Mouse (Mus musculus): ENCODE measurements around the gene Copz1. TPM values are rescaled to one million over a fixed set of nuclear protein-coding genes. Genes with fewer than 3 reads are reported as not detected.

The Copz1 gene
- polyA plus RNA-seq, 1 experiment from 2014 or later: 253 TPM

GRCm38 (mm10) chr15:103335488-103336235, 63.1 kb downstream of the Copz1 start:
- H3K27me3 ChIP-seq (replicated peaks; ENCODE audit: control insufficient read depth, insufficient read depth, low read length): peaks cover 22% of the 10 kb centered on the region
- no peaks in the 10 kb centered on the region for H3K9me3 ChIP-seq (ENCODE audit: control insufficient read depth)
- H3K4me2 ChIP-seq (replicated peaks; ENCODE audit: low read depth): no peak overlapping the region
- H3K9ac ChIP-seq (ENCODE audit: low read depth, low read length): no peak overlapping the region
- 55% methylated on average over 7 of the region's 7 CpGs for WGBS
- no peaks in the 10 kb centered on the region for H3K36me3 ChIP-seq (ENCODE audit: control insufficient read depth, insufficient read depth)
- no peak for TF ChIP-seq CTCF (IDR thresholded peaks at IDR 0.05; ENCODE audit: low read depth)
- no peak overlapping the region for H3K27ac ChIP-seq (ENCODE audit: low read depth, low read length)
- ATAC-seq: no peak
- H3K4me1 ChIP-seq (replicated peaks; ENCODE audit: control insufficient read depth, insufficient read depth, low read length): no peaks in the 10 kb centered on the region
- H3K4me3 ChIP-seq (ENCODE audit: low read depth, low read length): no peak overlapping the region

- no peak overlapping the region for H3K27ac ChIP-seq (ENCODE audit: low read depth, low read length)
- no peaks in the 10 kb centered on the region for H3K4me1 ChIP-seq (replicated peaks; ENCODE audit: control insufficient read depth, insufficient read depth, low read length)
- WGBS: 26% methylated on average over 11 of the region's 11 CpGs
- H3K9ac ChIP-seq (ENCODE audit: low read depth, low read length): no peak overlapping the region
- ATAC-seq: no peak
- H3K4me3 ChIP-seq (ENCODE audit: low read depth, low read length): no peak overlapping the region
- no peak overlapping the region for H3K4me2 ChIP-seq (replicated peaks; ENCODE audit: low read depth)
- no peak for TF ChIP-seq CTCF (IDR thresholded peaks at IDR 0.05; ENCODE audit: low read depth)
- H3K36me3 ChIP-seq (ENCODE audit: control insufficient read depth, insufficient read depth): no peaks in the 10 kb centered on the region
- no peaks in the 10 kb centered on the region for H3K9me3 ChIP-seq (ENCODE audit: control insufficient read depth)
- H3K27me3 ChIP-seq (replicated peaks; ENCODE audit: control insufficient read depth, insufficient read depth, low read length): peaks cover 33% of the 10 kb centered on the region
These were observed 64.6 kb downstream of the Copz1 start for GRCm38 (mm10) chr15:103336996-103337667.

GRCm38 (mm10) chr15:103338829-103339165, 66.3 kb downstream of the Copz1 start:
- H3K27ac ChIP-seq (ENCODE audit: low read depth, low read length): no peak overlapping the region
- H3K9ac ChIP-seq (ENCODE audit: low read depth, low read length): no peak overlapping the region
- no peak for ATAC-seq
- 72% methylated on average over 4 of the region's 4 CpGs for WGBS
- H3K27me3 ChIP-seq (replicated peaks; ENCODE audit: control insufficient read depth, insufficient read depth, low read length): peaks cover 33% of the 10 kb centered on the region
- H3K4me1 ChIP-seq (replicated peaks; ENCODE audit: control insufficient read depth, insufficient read depth, low read length): no peaks in the 10 kb centered on the region
- H3K4me2 ChIP-seq (replicated peaks; ENCODE audit: low read depth): no peak overlapping the region; the same call in 1 of the 2 replicates
- H3K4me3 ChIP-seq (ENCODE audit: low read depth, low read length): peak overlapping the region; percentile 65; the same call in 1 of the 2 replicates
- no peak for TF ChIP-seq CTCF (IDR thresholded peaks at IDR 0.05; ENCODE audit: low read depth)
- H3K9me3 ChIP-seq (ENCODE audit: control insufficient read depth): no peaks in the 10 kb centered on the region
- H3K36me3 ChIP-seq (ENCODE audit: control insufficient read depth, insufficient read depth): no peaks in the 10 kb centered on the region

- peak overlapping the region; percentile 65 for H3K4me3 ChIP-seq (ENCODE audit: low read depth, low read length)
- 0 out of 2 replicates have a peak overlapping the region, but pooled peaks have one; percentile 34 for H3K9ac ChIP-seq (ENCODE audit: low read depth, low read length)
- no peaks in the 10 kb centered on the region for H3K4me1 ChIP-seq (replicated peaks; ENCODE audit: control insufficient read depth, insufficient read depth, low read length)
- no peak overlapping the region for H3K27ac ChIP-seq (ENCODE audit: low read depth, low read length)
- WGBS: 10% methylated on average over 30 of the region's 31 CpGs
- H3K27me3 ChIP-seq (replicated peaks; ENCODE audit: control insufficient read depth, insufficient read depth, low read length): peaks cover 33% of the 10 kb centered on the region
- ATAC-seq: peak; percentile 52
- TF ChIP-seq CTCF (IDR thresholded peaks at IDR 0.05; ENCODE audit: low read depth): no peak
- H3K4me2 ChIP-seq (replicated peaks; ENCODE audit: low read depth): peak overlapping the region; percentile 95
- H3K9me3 ChIP-seq (ENCODE audit: control insufficient read depth): no peaks in the 10 kb centered on the region
- H3K36me3 ChIP-seq (ENCODE audit: control insufficient read depth, insufficient read depth): no peaks in the 10 kb centered on the region
These were observed 66.8 kb downstream of the Copz1 start for GRCm38 (mm10) chr15:103339166-103339960.

- peak within 1 kb of the TSS; percentile 95 for H3K4me2 ChIP-seq (replicated peaks; ENCODE audit: low read depth)
- 0 out of 2 replicates have a peak within 1 kb of the TSS, but pooled peaks have one; percentile 34 for H3K9ac ChIP-seq (ENCODE audit: low read depth, low read length)
- no peaks in the 10 kb centered on the region for H3K9me3 ChIP-seq (ENCODE audit: control insufficient read depth)
- H3K36me3 ChIP-seq (ENCODE audit: control insufficient read depth, insufficient read depth): peaks cover 4% of the 10 kb centered on the region
- peak; percentile 26; the same call in 1 of the 2 replicates for TF ChIP-seq CTCF (IDR thresholded peaks at IDR 0.05; ENCODE audit: low read depth)
- WGBS: 3% methylated on average over 22 of the region's 26 CpGs
- no peak within 1 kb of the TSS for H3K27ac ChIP-seq (ENCODE audit: low read depth, low read length)
- H3K4me3 ChIP-seq (ENCODE audit: low read depth, low read length): peak within 1 kb of the TSS; percentile 65
- no peaks in the 10 kb centered on the region for H3K4me1 ChIP-seq (replicated peaks; ENCODE audit: control insufficient read depth, insufficient read depth, low read length)
- ATAC-seq: peak; percentile 25; the same call in 1 of the 2 replicates
- peaks cover 33% of the 10 kb centered on the region for H3K27me3 ChIP-seq (replicated peaks; ENCODE audit: control insufficient read depth, insufficient read depth, low read length)
These were observed 67.4 kb downstream of the Copz1 start, which contains the start of gene Zfp385a for GRCm38 (mm10) chr15:103339961-103340337. TSS of gene Zfp385a (minus strand) at chr15:103340093.

- Histone ChIP-seq H3K4me2 (replicated peaks; ENCODE audit: low read depth) (no peak overlapping the region), H3K27ac (ENCODE audit: low read depth, low read length) (no peak overlapping the region), H3K36me3 (ENCODE audit: control insufficient read depth, insufficient read depth) (peaks cover 6% of the 10 kb centered on the region), H3K4me1 (replicated peaks; ENCODE audit: control insufficient read depth, insufficient read depth, low read length) (no peaks in the 10 kb centered on the region), H3K27me3 (replicated peaks; ENCODE audit: control insufficient read depth, insufficient read depth, low read length) (peaks cover 33% of the 10 kb centered on the region), H3K9ac (ENCODE audit: low read depth, low read length) (no peak overlapping the region), H3K9me3 (ENCODE audit: control insufficient read depth) (no peaks in the 10 kb centered on the region), H3K4me3 (ENCODE audit: low read depth, low read length) (no peak overlapping the region)
- TF ChIP-seq CTCF (IDR thresholded peaks at IDR 0.05; ENCODE audit: low read depth): peak; percentile 41
- WGBS: 28% methylated on average over 4 of the region's 4 CpGs
- ATAC-seq: no peak
These were observed 68.3 kb downstream of the Copz1 start for GRCm38 (mm10) chr15:103340786-103341185.
